Mouse (Mus musculus): ENCODE data around the gene Kcnj5.

Gene Kcnj5

GRCm38 (mm10) chr9:32344051-32344450, at the start of gene Kcnj5:
Gene Kcnj5, minus strand, starts transcription at chr9:32344350.
- DNase-seq (ENCODE audit: low read depth, low spot score), result no peak

GRCm38 (mm10) chr9:32392716-32393115, 48.6 kb upstream of the Kcnj5 start:
- no peak for DNase-seq (ENCODE audit: low read depth, low spot score)

- no peak for DNase-seq (ENCODE audit: low read depth, low spot score)
These were observed 47.6 kb upstream of the Kcnj5 start for GRCm38 (mm10) chr9:32391701-32392100.

GRCm38 (mm10) chr9:32391092-32391491, 46.9 kb upstream of the Kcnj5 start:
- DNase-seq (ENCODE audit: low read depth, low spot score), result no peak

- no peak for DNase-seq (ENCODE audit: low read depth, low spot score)
These were observed 44.0 kb upstream of the Kcnj5 start for GRCm38 (mm10) chr9:32388120-32388519.

GRCm38 (mm10) chr9:32384906-32385305, 40.8 kb upstream of the Kcnj5 start:
- DNase-seq (ENCODE audit: low read depth, low spot score), result no peak

- no peak for DNase-seq (ENCODE audit: low read depth, low spot score)
These were observed 32.9 kb upstream of the Kcnj5 start for GRCm38 (mm10) chr9:32376863-32377590.

GRCm38 (mm10) chr9:32376031-32376430, 31.9 kb upstream of the Kcnj5 start:
- no peak for DNase-seq (ENCODE audit: low read depth, low spot score)

- DNase-seq (ENCODE audit: low read depth, low spot score), result no peak
These were observed 29.5 kb upstream of the Kcnj5 start for GRCm38 (mm10) chr9:32373656-32374055.

GRCm38 (mm10) chr9:32372202-32372601, 28.1 kb upstream of the Kcnj5 start, which contains the start of gene Kcnj1:
Gene Kcnj1, plus strand, starts transcription at chr9:32372493.
- DNase-seq (ENCODE audit: low read depth, low spot score), result no peak

- DNase-seq (ENCODE audit: low read depth, low spot score), result no peak
These were observed 25.2 kb upstream of the Kcnj5 start for GRCm38 (mm10) chr9:32369388-32369787.

- DNase-seq (ENCODE audit: low read depth, low spot score), result no peak
These were observed 24.7 kb upstream of the Kcnj5 start for GRCm38 (mm10) chr9:32368812-32369211.

- DNase-seq (ENCODE audit: low read depth, low spot score), result no peak
These were observed 16.6 kb upstream of the Kcnj5 start for GRCm38 (mm10) chr9:32360770-32361169.

GRCm38 (mm10) chr9:32350332-32350731, 6.2 kb upstream of the Kcnj5 start:
- DNase-seq (ENCODE audit: low read depth, low spot score), result peak; percentile 29

GRCm38 (mm10) chr9:32349344-32349743, 5.2 kb upstream of the Kcnj5 start:
- DNase-seq (ENCODE audit: low read depth, low spot score), result no peak

- no peak for DNase-seq (ENCODE audit: low read depth, low spot score)
These were observed 3.9 kb upstream of the Kcnj5 start for GRCm38 (mm10) chr9:32348096-32348495.

GRCm38 (mm10) chr9:32344489-32344888, 339 bp upstream of the Kcnj5 start:
- DNase-seq (ENCODE audit: low read depth, low spot score), result no peak

GRCm38 (mm10) chr9:32342929-32343328, 1.2 kb downstream of the Kcnj5 start:
- DNase-seq (ENCODE audit: low read depth, low spot score), result no peak

- DNase-seq (ENCODE audit: low read depth, low spot score), result no peak
These were observed 3.3 kb downstream of the Kcnj5 start for GRCm38 (mm10) chr9:32340831-32341230.

GRCm38 (mm10) chr9:32335389-32336150, 8.6 kb downstream of the Kcnj5 start:
- no peak for DNase-seq (ENCODE audit: low read depth, low spot score)

- no peak for DNase-seq (ENCODE audit: low read depth, low spot score)
These were observed 13.0 kb downstream of the Kcnj5 start for GRCm38 (mm10) chr9:32331162-32331561.

- no peak for DNase-seq (ENCODE audit: low read depth, low spot score)
These were observed 15.4 kb downstream of the Kcnj5 start for GRCm38 (mm10) chr9:32328777-32329176.

- DNase-seq (ENCODE audit: low read depth, low spot score), result no peak
These were observed 20.5 kb downstream of the Kcnj5 start for GRCm38 (mm10) chr9:32323610-32324009.
